Comparison of ENCODE assay signal across 7 mouse cellular contexts in the genomic region with DNA sequence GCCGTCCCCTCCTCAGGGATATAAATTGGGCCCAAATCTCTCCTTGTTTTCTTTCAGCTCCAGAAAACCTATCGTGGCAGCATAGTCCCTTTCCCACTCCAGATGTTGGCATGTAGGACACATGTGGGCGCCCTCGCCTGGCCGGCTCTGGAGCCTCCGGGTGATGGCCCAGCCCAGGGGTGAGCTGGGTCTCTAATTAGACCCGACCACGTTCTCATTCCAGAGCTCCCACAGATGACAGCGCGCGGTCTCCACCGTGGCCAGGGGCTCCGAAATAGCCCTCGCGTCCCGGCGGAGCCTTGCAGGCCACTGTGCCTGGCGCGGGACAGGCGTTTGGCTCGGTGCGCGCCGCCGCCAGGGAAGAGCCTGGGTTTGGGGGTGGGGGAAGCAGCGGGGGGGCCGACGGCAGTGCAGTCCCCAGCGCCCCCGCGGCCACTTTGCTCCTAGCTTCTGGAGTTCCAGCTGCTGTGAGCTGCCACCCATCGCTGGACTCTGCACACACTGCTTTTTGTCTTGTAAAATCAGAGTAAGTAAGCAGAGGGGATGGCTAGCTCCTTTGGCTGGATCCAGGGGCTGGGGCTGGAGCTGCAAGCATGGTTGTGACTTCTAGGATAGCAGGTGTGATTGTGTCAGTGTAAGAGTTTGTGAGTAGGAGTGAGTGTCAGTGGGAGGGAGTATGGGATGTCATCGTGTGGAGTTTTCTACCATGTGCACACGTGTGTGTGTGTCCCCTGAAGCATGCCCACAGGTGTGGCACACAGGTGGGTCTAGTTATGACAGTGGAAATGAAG. TPM values are rescaled to one million over a fixed set of nuclear protein-coding genes. Genes with fewer than 3 reads are reported as not detected.
DNase-seq lines count a peak whose midpoint lies in the region; ATAC-seq lines count a peak whose summit lies in the region.

No protein-coding gene starts in this region.

- H3K9me3 ChIP-seq in forebrain, embryonic 13.5 days (replicated peaks), result no peaks in the 10 kb centered on the region
- H3K9me3 ChIP-seq in intestine, embryonic 14.5 days (ENCODE audit: control insufficient read depth, low read length), result no peaks in the 10 kb centered on the region
- H3K9me3 ChIP-seq in liver, embryonic 15.5 days (replicated peaks), result no peaks in the 10 kb centered on the region

- H3K27me3 ChIP-seq in forebrain, embryonic 13.5 days, result peaks cover 16% of the 10 kb centered on the region
- H3K27me3 ChIP-seq in intestine, embryonic 14.5 days (replicated peaks; ENCODE audit: control insufficient read depth, insufficient read depth, low read length), result no peaks in the 10 kb centered on the region
- peaks cover 8% of the 10 kb centered on the region; the same call in 1 of the 2 replicates for H3K27me3 ChIP-seq in liver, embryonic 15.5 days

- H3K4me1 ChIP-seq in forebrain, embryonic 13.5 days, result peaks cover 9% of the 10 kb centered on the region
- H3K4me1 ChIP-seq in intestine, embryonic 14.5 days (replicated peaks; ENCODE audit: control insufficient read depth, insufficient read depth, low read length), result peaks cover 3% of the 10 kb centered on the region
- no peaks in the 10 kb centered on the region for H3K4me1 ChIP-seq in liver, embryonic 15.5 days (replicated peaks)

- DNase-seq in thymus, postnatal 4 days, result peak; percentile 21
- DNase-seq in thymus, postnatal 10 days (ENCODE audit: low spot score in 2 of 2), result no peak
- DNase-seq in intestine, embryonic 14.5 days (ENCODE audit: low spot score), result no peak
- peak; percentile 5 for DNase-seq in right cerebral cortex, postnatal 4 days

- peak; percentile 27; the same call in 1 of the 2 replicates for ATAC-seq in forebrain, embryonic 13.5 days
- peak; percentile 42; the same call in 1 of the 2 replicates for ATAC-seq in intestine, embryonic 14.5 days (replicated peaks; ENCODE audit: low FRiP score, low TSS enrichment, low read depth)
- ATAC-seq in liver, embryonic 15.5 days (ENCODE audit: insufficient read depth), result no peak
- no peak for ATAC-seq in erythroblast, adult 5-6 weeks (replicated peaks; ENCODE audit: low FRiP score, poor library complexity, severe bottlenecking)

- 5% methylated on average over 34 of the region's 34 CpGs for WGBS in forebrain, embryonic 13.5 days
- 4% methylated on average over 34 of the region's 34 CpGs for WGBS in intestine, embryonic 14.5 days
- WGBS in liver, embryonic 15.5 days (ENCODE audit: insufficient replicate concordance), result 7% methylated on average over 34 of the region's 34 CpGs

- no peak overlapping the region for H3K27ac ChIP-seq in forebrain, embryonic 13.5 days
- no peak overlapping the region for H3K27ac ChIP-seq in intestine, embryonic 14.5 days (ENCODE audit: low read depth)
- no peak overlapping the region for H3K27ac ChIP-seq in liver, embryonic 15.5 days (replicated peaks)

- no peaks in the 10 kb centered on the region for H3K36me3 ChIP-seq in forebrain, embryonic 13.5 days (ENCODE audit: poor library complexity, severe bottlenecking)
- H3K36me3 ChIP-seq in intestine, embryonic 14.5 days (ENCODE audit: control insufficient read depth, insufficient read depth, low read length), result no peaks in the 10 kb centered on the region
- H3K36me3 ChIP-seq in liver, embryonic 15.5 days (replicated peaks), result no peaks in the 10 kb centered on the region

- H3K4me3 ChIP-seq in forebrain, embryonic 13.5 days, result peak overlapping the region; percentile 38
- H3K4me3 ChIP-seq in intestine, embryonic 14.5 days (ENCODE audit: low read depth, low read length), result peak overlapping the region; percentile 30
- H3K4me3 ChIP-seq in liver, embryonic 15.5 days (replicated peaks), result peak overlapping the region; percentile 26

- H3K9ac ChIP-seq in forebrain, embryonic 13.5 days, result peak overlapping the region; percentile 62
- peak overlapping the region; percentile 25 for H3K9ac ChIP-seq in intestine, embryonic 14.5 days (ENCODE audit: low read length)
- no peak overlapping the region for H3K9ac ChIP-seq in liver, embryonic 15.5 days

- peak overlapping the region; percentile 68 for H3K4me2 ChIP-seq in forebrain, embryonic 13.5 days
- peak overlapping the region; percentile 59 for H3K4me2 ChIP-seq in intestine, embryonic 14.5 days (ENCODE audit: low read length)
- H3K4me2 ChIP-seq in liver, embryonic 15.5 days, result peak overlapping the region; percentile 58

RNA-seq across cellular contexts. Expression of gene Insc, which starts 2.2 kb away (rescaled TPM):
- polyA plus RNA-seq in forebrain, embryonic 13.5 days (2015; fragmentation: Nextera tagmentation; extraction: Ambion mirVana), result 0.46 and 0.86 TPM in 2 replicates
- 20.8 and 22.0 TPM in 2 replicates for polyA plus RNA-seq in intestine, embryonic 14.5 days (2014; fragmentation: Nextera tagmentation; extraction: Ambion mirVana)
- 22.0 and 25.2 TPM in 2 replicates for polyA plus RNA-seq in liver, embryonic 15.5 days (2015; fragmentation: Nextera tagmentation; extraction: Ambion mirVana)
- not detected in 2 replicates for total RNA-seq in erythroblast, adult 5-6 weeks (2015; ENCODE audit: low replicate concordance)
- total RNA-seq in erythroblast, adult 5-6 weeks (2017; ENCODE audit: low replicate concordance), result not detected in 2 replicates

RNA-seq across cellular contexts. Expression of gene Calcb, which starts 27.2 kb away (rescaled TPM):
- not detected in 2 replicates for polyA plus RNA-seq in forebrain, embryonic 13.5 days (2015; fragmentation: Nextera tagmentation; extraction: Ambion mirVana)
- 1.3 and 2.0 TPM in 2 replicates for polyA plus RNA-seq in intestine, embryonic 14.5 days (2014; fragmentation: Nextera tagmentation; extraction: Ambion mirVana)
- polyA plus RNA-seq in liver, embryonic 15.5 days (2015; fragmentation: Nextera tagmentation; extraction: Ambion mirVana), result not detected in 2 replicates
- total RNA-seq in erythroblast, adult 5-6 weeks (2015; ENCODE audit: low replicate concordance), result not detected in 2 replicates
- not detected in 2 replicates for total RNA-seq in erythroblast, adult 5-6 weeks (2017; ENCODE audit: low replicate concordance)

Comparison
In these comparisons a context has a peak if more than half of its experiments do, and no peak if none do; other contexts are left out.
1. DNase-seq: peak in thymus, postnatal 4 days (single experiment) and right cerebral cortex, postnatal 4 days (single experiment); none in thymus, postnatal 10 days (0 of 2) and intestine, embryonic 14.5 days (single experiment).
2. ATAC-seq: peak in forebrain, embryonic 13.5 days (single experiment) and intestine, embryonic 14.5 days (single experiment); none in liver, embryonic 15.5 days (single experiment) and erythroblast, adult 5-6 weeks (single experiment).
3. RNA of gene Insc, which starts 2.2 kb away (polyA plus RNA-seq): 22.0 to 25.2 TPM in liver, embryonic 15.5 days and 20.8 to 22.0 TPM in intestine, embryonic 14.5 days; 0.46 to 0.86 TPM in forebrain, embryonic 13.5 days; every median in the first group is over 10 times any median in the second.
4. Peak in every context shown above with its lines, with median percentiles within 50 percentile points of each other: H3K4me2 ChIP-seq and H3K4me3 ChIP-seq.